Mouse (Mus musculus) layer of hippocampus, postnatal 36 days (tissue): ENCODE measurements around the gene Pnpla3. TPM values are rescaled to one million over a fixed set of nuclear protein-coding genes. Genes with fewer than 3 reads are reported as not detected.

Source experiments
- DNase-seq, 2 experiments: peaks; one replicate each; pipeline ENCODE4 v3.0.0; 2022
- total RNA-seq, 2 experiments: library from RNA; stranded (reverse); gene quantifications; 2 replicates each; pipeline ENCODE4 v1.2.3; 2021

Pnpla3 gene
- total RNA-seq, 2 experiments from 2014 or later: 7.2 to 7.6 TPM

DNA sequence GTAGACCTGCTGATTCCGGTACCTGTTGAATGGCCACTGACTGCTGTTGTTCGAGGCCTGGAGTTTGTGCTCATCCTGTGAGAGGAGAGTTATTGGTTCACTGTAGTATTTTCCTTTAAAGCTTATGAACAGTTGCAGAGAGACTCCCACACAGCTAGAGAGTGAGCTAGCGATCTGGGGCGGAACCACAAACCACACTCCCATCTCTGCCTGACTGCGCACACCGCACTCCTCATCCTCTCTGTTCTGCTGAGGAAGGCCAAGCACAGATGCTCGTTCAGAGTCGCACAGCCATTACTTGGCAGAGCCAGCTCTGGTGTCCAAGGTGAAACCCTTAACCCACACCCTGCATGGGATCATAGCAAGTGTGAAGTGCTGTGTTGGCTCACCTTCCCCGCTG is 11.1 kb downstream of the Pnpla3 start:
- peak; percentile 32 to 35 for DNase-seq

- no peak for DNase-seq
These were observed 14.4 kb downstream of the Pnpla3 start for GRCm38 (mm10) chr15:84182000-84182399.

DNA sequence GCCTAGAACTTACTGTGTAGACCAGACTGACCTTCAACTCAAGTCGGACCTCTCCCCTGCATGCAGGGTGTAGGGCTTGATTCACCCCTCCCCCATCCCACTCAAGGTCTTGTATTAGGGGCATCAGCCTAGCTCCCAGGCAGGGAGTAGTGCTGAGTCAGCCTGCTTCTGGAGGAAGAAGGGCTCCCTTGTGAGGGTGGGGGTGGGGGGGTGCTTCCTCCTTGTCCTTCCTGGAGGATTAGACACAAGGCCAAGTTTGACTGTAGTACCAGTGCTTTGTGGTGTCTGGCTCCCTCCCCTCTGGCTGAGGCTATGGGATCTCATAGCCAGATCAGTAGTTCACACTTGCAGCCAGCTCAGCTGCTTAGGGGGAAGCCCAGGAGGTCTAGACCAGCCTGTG is 16.3 kb downstream of the Pnpla3 start:
- DNase-seq: no peak

DNA sequence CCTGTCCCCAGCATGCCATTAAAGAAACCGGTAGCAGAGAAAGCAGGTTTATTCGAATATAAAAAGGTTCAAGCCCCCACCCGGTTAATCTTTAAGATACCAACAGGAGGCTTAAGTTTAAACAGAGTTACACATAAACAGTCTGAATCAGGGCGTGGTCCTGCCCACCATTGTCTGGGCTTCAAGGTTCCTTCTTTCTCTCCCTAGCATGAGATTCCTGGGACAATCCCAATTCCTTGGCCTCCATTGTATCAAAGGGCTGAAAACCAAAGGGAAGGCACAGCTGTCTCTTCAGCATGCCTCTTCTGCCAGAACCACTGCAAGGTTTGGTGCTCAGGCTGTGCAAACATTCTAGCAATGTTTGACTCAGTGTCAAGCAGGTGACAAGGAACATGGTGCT is 18.6 kb downstream of the Pnpla3 start:
- DNase-seq: no peak

DNA sequence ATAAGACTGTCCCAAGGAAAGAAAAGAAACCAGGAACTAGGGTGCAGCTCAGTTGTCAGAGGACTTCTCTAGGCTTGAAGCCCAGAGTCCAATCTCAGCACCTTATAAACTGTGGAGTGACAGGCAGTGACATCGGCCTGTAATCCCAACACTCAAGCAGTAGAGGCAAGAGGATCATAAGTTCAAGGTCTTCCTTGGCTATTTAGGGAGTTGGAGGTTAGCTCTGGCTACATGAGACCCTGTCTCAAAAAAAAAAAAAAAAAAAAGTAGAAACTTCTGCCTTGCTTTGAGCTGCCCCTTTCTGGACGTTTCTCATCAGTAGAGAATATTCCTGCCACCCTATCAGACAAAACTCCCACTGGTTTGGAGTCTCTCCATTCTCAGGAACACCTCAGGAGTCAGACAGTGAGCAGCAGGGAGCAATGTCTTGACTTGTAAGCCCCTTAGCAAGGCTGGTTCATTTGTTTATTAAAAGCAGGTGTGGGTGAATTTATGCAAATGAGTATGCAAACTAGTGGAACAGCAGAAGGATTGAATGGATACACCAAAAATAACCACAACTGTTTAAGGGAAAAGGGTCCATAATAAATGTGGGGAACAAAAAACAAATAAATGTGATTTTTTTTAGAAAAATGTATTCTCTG is 21.4 kb downstream of the Pnpla3 start:
- no peak for DNase-seq

DNA sequence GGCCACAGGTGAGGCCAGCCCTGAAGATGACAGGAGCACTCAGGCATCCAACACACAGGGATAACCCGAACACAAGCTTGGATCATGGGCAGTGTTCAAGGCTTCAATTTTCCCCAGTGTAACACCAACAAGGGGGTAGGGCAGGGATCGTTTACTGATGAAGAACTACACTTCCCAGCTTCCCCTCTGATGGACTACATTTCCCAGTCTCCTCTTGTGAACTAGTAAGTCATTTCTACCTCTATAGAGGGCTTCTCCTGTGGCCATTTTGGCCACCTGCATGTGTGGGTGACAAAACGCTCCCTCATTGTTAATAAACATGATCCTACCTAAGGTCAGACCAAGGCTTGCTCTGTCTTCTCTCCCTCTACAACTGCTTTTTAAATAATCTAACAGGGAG is 22.2 kb downstream of the Pnpla3 start:
- DNase-seq: no peak

GRCm38 (mm10) chr15:84191724-84192057 is 24.1 kb downstream of the Pnpla3 start:
- no peak for DNase-seq

DNA sequence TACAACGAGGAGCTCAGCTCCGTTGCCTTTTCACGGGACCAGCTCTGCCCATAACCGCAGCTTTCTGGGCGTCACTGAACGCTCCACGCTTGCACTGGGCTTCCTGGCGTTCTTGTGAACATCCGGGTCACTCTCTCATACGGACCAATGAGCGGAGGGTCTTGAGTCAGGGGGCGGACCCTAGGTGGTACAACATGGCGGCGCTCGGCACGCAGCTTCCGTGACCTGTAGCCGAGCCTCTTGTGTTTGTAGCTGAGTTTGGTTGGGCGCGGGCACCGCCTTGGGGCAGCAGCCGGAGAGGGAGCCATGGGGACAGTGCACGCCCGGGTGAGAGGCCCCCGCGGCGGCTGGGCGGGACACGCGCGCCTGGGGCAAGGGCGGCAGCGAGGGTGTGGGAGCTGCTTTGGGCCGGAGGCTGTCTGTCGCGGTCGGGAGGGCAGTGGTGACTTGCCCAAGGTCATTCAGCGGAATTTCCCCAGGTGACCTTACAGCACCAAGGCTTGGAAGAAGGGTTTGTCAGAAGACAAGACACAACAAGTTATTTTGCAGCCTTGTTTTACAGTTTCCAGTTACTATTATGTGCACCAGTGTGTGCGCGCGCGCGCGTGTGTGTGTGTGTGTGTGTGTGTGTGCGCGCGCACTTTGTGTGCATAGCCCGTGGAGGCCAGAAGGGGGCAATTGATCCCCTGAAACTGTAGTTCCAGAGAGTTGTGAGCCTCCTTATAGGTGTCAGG is 24.6 kb downstream of the Pnpla3 start, which contains the start of gene Samm50:
Gene Samm50, plus strand, starts transcription at position 184 of the 734 bp plus-strand sequence.
- peak; percentile 91 to 92 for DNase-seq

GRCm38 (mm10) chr15:84196486-84197165 is 29.0 kb downstream of the Pnpla3 start:
- no peak for DNase-seq

GRCm38 (mm10) chr15:84207327-84207726 is 39.7 kb downstream of the Pnpla3 start:
- DNase-seq: no peak

DNA sequence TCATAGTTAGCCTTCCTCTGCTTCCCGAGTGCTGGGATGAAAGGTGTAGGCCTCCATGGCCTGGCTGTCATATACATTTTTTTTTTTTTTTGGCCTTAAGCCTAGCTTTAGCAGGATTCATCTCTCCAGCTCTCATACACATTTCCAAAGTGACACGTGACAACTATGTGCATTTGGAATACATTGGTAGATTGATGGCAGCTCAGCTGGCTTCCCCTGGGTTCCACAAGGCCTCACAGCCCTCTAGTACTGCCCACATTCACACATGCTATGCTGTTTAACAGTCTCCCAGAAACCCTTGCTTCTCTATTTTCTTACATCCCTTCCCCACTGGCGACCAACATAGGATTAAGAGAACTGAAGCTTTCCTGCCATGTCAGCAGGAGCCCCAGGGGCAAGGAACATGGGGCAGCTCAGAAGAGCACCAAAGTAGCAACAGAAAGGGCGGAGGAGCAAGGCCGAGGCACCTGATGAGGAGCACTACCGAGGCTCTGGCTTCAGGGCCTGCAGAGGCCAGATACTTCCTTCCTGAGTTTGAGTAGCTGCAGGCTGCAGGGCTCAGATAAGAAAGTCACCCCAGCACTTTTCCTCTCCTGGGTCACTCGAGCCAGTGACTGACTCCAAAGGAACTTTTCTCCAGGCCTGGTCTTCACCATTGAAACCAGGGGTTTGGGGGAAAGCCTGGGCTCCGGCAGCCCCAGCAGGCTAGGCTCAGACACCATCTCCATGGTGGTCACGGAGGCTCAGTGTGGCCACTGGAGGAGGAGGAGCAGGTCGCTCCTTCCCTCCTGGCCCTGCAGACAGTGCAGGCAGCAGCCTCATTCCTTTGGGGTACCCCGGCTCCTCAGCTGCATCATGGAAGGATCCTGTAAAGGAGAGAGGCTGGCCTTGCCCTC is 42.1 kb downstream of the Pnpla3 start:
- no peak for DNase-seq

DNA sequence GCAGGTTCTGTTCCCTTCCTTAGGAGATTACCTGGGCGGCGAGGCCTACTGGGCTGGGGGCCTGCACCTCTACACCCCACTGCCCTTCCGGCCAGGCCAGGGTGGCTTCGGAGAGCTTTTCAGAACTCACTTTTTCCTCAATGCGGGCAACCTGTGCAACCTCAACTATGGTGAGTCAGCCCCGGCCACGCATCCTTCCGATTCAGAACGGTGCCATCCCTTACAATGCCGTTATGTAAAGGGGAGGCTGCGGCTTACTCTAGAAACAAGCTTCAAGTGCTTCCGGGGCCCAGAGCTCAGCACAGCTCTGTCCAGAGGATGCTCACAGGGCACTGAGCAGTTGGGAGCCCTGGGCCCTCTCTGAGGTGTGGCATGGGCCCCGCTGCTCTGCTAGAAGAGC is 42.8 kb downstream of the Pnpla3 start:
- no peak for DNase-seq

GRCm38 (mm10) chr15:84210941-84211340 is 43.3 kb downstream of the Pnpla3 start:
- no peak for DNase-seq

GRCm38 (mm10) chr15:84211564-84211963 is 43.9 kb downstream of the Pnpla3 start:
- DNase-seq: no peak

DNA sequence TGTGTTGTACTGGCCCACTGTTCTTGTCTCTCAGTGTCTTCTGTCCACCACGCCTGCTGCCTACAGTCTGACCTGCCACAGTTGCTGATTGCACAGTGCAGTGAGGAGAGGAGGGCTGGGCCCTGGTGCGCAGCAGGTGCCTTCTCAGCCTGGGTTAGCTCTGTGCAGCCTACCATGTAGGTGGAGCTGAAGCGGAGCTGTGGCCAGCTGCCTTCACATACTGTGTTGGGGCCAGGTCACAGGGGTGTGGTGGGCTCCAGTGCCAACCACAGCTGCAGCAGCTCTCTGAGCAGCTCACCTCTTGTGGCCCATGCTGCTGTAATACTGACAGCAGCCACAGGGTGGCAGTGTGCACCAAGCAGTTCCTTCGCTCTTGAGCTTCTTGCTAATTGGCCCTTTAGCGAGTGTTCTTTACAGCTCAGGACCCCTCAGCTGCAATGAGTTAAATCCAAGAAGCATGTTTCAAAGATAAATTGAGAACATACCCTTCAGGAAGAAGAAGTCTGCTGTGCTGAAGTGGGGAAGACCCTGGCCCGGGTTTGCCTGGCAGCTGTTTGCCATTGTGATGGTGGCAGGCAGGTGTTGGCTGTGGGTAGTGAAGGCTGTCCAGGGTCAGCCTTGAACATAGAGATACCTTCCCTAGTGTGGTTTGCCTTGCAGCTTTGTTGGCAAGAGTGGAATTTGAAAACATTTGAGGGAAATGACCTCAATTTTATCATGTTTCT is 44.6 kb downstream of the Pnpla3 start:
- peak; percentile 82 to 84 for DNase-seq

- DNase-seq: no peak
These were observed 45.1 kb downstream of the Pnpla3 start for GRCm38 (mm10) chr15:84212756-84213105.

DNA sequence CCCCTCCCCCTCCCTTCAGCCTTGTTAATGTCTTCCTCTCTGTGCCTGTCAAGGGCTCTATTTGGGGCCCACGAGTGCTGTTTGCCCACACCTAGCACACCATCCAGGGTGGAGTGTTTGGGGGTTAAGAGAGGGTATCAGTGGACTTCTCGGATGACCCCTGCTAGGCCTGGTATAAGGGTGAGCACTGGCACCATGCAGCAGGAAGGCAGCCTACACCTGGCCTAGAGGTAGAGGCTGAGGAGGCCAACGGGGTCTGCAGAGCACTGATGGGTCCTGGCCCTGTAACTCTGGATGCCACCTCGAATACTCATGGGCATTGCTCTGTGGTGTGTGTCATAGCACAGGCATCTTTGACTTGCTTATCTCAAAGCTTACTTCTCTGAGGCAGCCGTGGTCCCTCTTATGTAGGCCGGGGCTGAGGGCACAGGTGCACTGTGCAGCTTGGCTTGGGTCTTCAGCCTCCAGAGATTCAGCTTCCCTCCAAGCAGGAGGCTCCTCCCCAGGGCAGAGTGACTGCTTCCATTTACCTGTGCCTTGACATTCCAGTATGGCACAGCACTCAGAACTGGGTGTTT is 45.6 kb downstream of the Pnpla3 start:
- DNase-seq: no peak

DNA sequence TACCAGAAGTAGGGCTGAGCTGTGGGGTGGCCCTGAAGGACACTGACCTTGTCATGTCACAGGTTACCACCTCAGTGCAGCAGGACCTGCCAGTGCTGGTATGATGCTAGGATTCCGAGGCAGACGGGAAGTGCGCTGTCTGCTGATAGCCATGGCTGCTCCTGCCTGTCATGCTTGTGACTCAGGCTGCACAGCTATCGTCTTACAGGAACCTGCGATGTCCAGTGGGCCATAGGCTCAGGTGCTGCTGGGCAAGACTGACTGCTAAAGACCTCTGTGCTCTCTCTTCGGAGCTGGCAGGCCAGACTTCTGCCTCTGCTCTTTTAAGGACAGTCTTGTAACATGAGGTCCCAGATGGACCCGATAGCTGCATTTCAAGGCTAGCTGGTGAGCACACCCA is 46.8 kb downstream of the Pnpla3 start:
- no peak for DNase-seq

DNA sequence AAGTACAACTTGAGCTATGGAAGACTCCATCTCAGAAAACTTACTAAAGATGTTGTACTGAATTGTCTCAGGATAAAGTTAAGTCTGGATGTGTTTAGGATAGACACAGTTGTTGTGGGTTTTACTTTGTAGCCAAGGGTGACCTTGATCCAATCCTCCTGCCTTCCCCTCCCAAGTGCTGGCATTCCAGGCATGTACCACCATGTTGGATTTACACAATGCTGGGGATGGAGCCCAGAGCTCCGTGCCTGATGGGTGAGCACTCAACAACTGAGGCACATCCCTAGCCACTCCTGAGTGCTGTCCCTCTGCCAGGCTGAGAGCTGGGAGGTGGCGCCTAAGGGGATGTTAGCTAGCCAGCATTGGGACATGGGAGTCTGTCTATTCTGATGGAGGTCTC is 47.6 kb downstream of the Pnpla3 start:
- DNase-seq: no peak

DNA sequence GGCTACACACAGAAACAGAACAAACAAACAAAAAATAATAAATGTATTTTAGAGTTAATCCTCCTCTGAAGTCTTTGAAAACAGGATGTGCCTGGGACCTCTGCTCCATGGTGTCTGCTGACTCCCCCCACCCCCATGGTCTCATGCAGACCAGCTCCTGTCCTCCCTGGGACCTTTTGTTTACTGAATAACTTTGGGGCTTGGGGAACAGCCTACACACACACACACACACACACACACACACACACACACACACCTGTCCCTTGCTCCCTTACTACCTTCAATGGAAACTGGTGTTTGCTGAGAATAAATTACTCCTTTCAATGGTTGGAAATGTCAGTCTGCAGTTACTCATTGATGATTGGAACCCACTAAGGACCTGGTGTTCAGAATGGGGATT is 48.4 kb downstream of the Pnpla3 start:
- no peak for DNase-seq

DNA sequence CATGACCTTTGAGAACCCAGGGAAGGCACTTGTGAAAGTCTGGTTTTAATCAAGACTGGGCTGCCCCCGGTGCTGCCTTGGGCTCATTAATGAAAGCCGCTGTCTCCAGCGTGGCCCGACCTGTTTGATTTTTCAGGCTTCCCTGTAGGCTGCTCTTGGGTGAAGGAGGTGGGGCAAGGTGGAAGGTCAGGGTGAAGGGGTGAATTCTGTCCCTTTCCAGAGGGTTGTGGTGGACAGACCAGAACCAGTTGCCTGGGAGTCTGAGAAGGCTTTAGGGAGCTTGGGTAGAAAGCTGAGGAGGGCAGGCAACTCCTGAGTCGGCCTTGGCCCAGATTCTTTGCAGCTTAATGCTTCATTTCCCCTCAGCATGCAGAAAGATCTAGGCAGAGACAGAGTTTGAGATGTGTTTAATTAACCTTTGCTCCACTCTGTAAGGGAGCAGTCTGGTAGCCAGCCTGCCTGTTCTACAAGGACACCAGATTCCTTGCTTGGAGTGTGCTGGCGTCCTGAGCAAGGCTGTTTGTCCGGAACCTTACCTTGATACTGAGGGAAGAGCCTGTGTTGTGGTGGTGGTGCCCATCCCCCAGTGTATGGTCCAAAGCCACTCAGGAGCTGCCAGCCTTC is 48.9 kb downstream of the Pnpla3 start:
- DNase-seq: no peak
